Mouse (Mus musculus) layer of hippocampus, postnatal 36 days (tissue): ENCODE results near the gene Smarcc1. TPM values are rescaled to one million over a fixed set of nuclear protein-coding genes. Genes with fewer than 3 reads are reported as not detected.
"Not testable (repeated sequence)": the region's sequence is repeated elsewhere in the genome, so short reads cannot be mapped to it uniquely, and the experiment has no call there.

ENCODE experiments used
- DNase-seq, 2 experiments: peaks; one replicate each; pipeline ENCODE4 v3.0.0; 2022
- total RNA-seq, 2 experiments: library from RNA; stranded (reverse); gene quantifications; 2 replicates each; pipeline ENCODE4 v1.2.3; 2021

The Smarcc1 gene
- total RNA-seq, 2 experiments from 2014 or later, result 60.7 to 67.9 TPM

- DNase-seq, result no peak
Observed at GRCm38 (mm10) chr9:110132201-110132605, 14.7 kb downstream of the Smarcc1 start.

- DNase-seq, result no peak
Observed at GRCm38 (mm10) chr9:110132921-110133320, 15.4 kb downstream of the Smarcc1 start.

- DNase-seq, result no peak
Observed at GRCm38 (mm10) chr9:110134176-110134575, 16.7 kb downstream of the Smarcc1 start.

GRCm38 (mm10) chr9:110139119-110139518, 21.6 kb downstream of the Smarcc1 start:
- no peak for DNase-seq

GRCm38 (mm10) chr9:110142097-110142496, 24.6 kb downstream of the Smarcc1 start:
- DNase-seq, result no peak

GRCm38 (mm10) chr9:110148598-110148997, 31.1 kb downstream of the Smarcc1 start:
- DNase-seq, result no peak

GRCm38 (mm10) chr9:110159036-110159435, 41.5 kb downstream of the Smarcc1 start:
- no peak for DNase-seq

- DNase-seq, result not testable (repeated sequence)
Observed at GRCm38 (mm10) chr9:110160486-110160885, 43.0 kb downstream of the Smarcc1 start.

- no peak for DNase-seq
Observed at GRCm38 (mm10) chr9:110162441-110162840, 44.9 kb downstream of the Smarcc1 start.

- DNase-seq, result no peak
Observed at GRCm38 (mm10) chr9:110163071-110163470, 45.6 kb downstream of the Smarcc1 start.

GRCm38 (mm10) chr9:110170858-110171257, 53.4 kb downstream of the Smarcc1 start:
- DNase-seq, result peak; percentile 5 to 7

- no peak for DNase-seq
Observed at GRCm38 (mm10) chr9:110199870-110200269, 82.4 kb downstream of the Smarcc1 start.

GRCm38 (mm10) chr9:110205526-110206404, 88.3 kb downstream of the Smarcc1 start:
- DNase-seq, result peak; percentile 61 to 63

- no peak for DNase-seq
Observed at GRCm38 (mm10) chr9:110206437-110206836, 88.9 kb downstream of the Smarcc1 start.

GRCm38 (mm10) chr9:110208265-110208664, 90.8 kb downstream of the Smarcc1 start:
- DNase-seq, result no peak

GRCm38 (mm10) chr9:110208967-110209366, 91.5 kb downstream of the Smarcc1 start:
- DNase-seq, result no peak

GRCm38 (mm10) chr9:110224273-110224672, 106.8 kb downstream of the Smarcc1 start:
- no peak for DNase-seq

- DNase-seq, result no peak
Observed at GRCm38 (mm10) chr9:110226191-110226590, 108.7 kb downstream of the Smarcc1 start.

GRCm38 (mm10) chr9:110228671-110229070, 111.2 kb downstream of the Smarcc1 start:
- no peak for DNase-seq

- DNase-seq, result no peak
Observed at GRCm38 (mm10) chr9:110229112-110229511, 111.6 kb downstream of the Smarcc1 start.

- no peak for DNase-seq
Observed at GRCm38 (mm10) chr9:110229566-110230248, 112.2 kb downstream of the Smarcc1 start.

- DNase-seq, result no peak
Observed at GRCm38 (mm10) chr9:110230395-110231071, 113.0 kb downstream of the Smarcc1 start.

- no peak for DNase-seq
Observed at GRCm38 (mm10) chr9:110234962-110235361, 117.5 kb downstream of the Smarcc1 start.
